In genomic region chr5:71092475-71092874, GRCm38 (mm10) we compare ENCODE assay signal across 8 mouse cellular contexts. TPM values are rescaled to one million over a fixed set of nuclear protein-coding genes. Genes with fewer than 3 reads are reported as not detected.
DNase-seq lines count a peak whose midpoint lies in the region; ATAC-seq and TF ChIP-seq lines count a peak whose summit lies in the region.
"Had no signal": no experiment of that assay in that cellular context is flagged by ENCODE, and none has a peak within 500 bp of the region (broad histone marks: within the 10 kb centered on the region; RNA-seq: fewer than 3 reads in every experiment).

No protein-coding gene starts in this region.

- no peak for TF ChIP-seq POLR2A in lung, adult 2 months (IDR thresholded peaks at IDR 0.05; ENCODE audit: borderline replicate concordance, extremely low read depth, low read depth, low read length)

- ATAC-seq in lung, embryonic 14.5 days (ENCODE audit: insufficient read depth): no peak
- no peak for ATAC-seq in hindbrain, embryonic 14.5 days (ENCODE audit: low FRiP score)
- ATAC-seq in midbrain, embryonic 11.5 days (ENCODE audit: low FRiP score): no peak

- H3K27me3 ChIP-seq in lung, embryonic 14.5 days (ENCODE audit: insufficient read depth, low read length): peaks cover 19% of the 10 kb centered on the region; the same call in 1 of the 2 replicates
- no peaks in the 10 kb centered on the region for H3K27me3 ChIP-seq in hindbrain, embryonic 14.5 days (ENCODE audit: control insufficient read depth, insufficient read depth, low read length)
- H3K27me3 ChIP-seq in midbrain, embryonic 11.5 days (ENCODE audit: control insufficient read depth, insufficient read depth, low read length): peaks cover 2% of the 10 kb centered on the region; the same call in 1 of the 2 replicates

- H3K4me2 ChIP-seq in lung, embryonic 14.5 days: no peak overlapping the region
- peak overlapping the region; percentile 36 for H3K4me2 ChIP-seq in hindbrain, embryonic 14.5 days (replicated peaks)
- H3K4me2 ChIP-seq in midbrain, embryonic 11.5 days: no peak overlapping the region

- peak; percentile 29 for TF ChIP-seq CTCF in lung, embryonic 14.5 days (IDR thresholded peaks at IDR 0.05; ENCODE audit: low read depth)
- no peak for TF ChIP-seq CTCF in lung, adult 2 months (IDR thresholded peaks at IDR 0.05; ENCODE audit: insufficient read depth, low read length)

- no peak overlapping the region for H3K4me3 ChIP-seq in lung, embryonic 14.5 days (ENCODE audit: low read depth, low read length)
- H3K4me3 ChIP-seq in hindbrain, embryonic 14.5 days (replicated peaks; ENCODE audit: low read length): no peak overlapping the region
- H3K4me3 ChIP-seq in midbrain, embryonic 11.5 days (ENCODE audit: low read depth, low read length): no peak overlapping the region
- H3K4me3 ChIP-seq in lung, adult 2 months (replicated peaks; ENCODE audit: extremely low read depth, low read depth, low read length): no peak overlapping the region

- no peaks in the 10 kb centered on the region for H3K36me3 ChIP-seq in lung, embryonic 14.5 days (ENCODE audit: insufficient read depth)
- no peaks in the 10 kb centered on the region for H3K36me3 ChIP-seq in hindbrain, embryonic 14.5 days (replicated peaks; ENCODE audit: control insufficient read depth, insufficient read depth)
- no peaks in the 10 kb centered on the region for H3K36me3 ChIP-seq in midbrain, embryonic 11.5 days (ENCODE audit: control insufficient read depth, insufficient read depth, low read length)

- H3K4me1 ChIP-seq in lung, embryonic 14.5 days (ENCODE audit: insufficient read depth): no peaks in the 10 kb centered on the region
- peaks cover 11% of the 10 kb centered on the region; the same call in 1 of the 2 replicates for H3K4me1 ChIP-seq in hindbrain, embryonic 14.5 days (replicated peaks; ENCODE audit: control insufficient read depth, insufficient read depth, low read length)
- H3K4me1 ChIP-seq in midbrain, embryonic 11.5 days (ENCODE audit: control insufficient read depth, insufficient read depth, low read length): peaks cover 1% of the 10 kb centered on the region; the same call in 1 of the 2 replicates
- no peaks in the 10 kb centered on the region for H3K4me1 ChIP-seq in lung, adult 2 months (ENCODE audit: control insufficient read depth, insufficient read depth, low read length)

- DNase-seq in lung, embryonic 14.5 days: peak; percentile 64
- DNase-seq in lung, postnatal 36 days: no peak
- peak; percentile 81 for DNase-seq in hindbrain, embryonic 14.5 days (ENCODE audit: low spot score)
- DNase-seq in midbrain, embryonic 11.5 days (ENCODE audit: low spot score, missing footprints): peak; percentile 86
- DNase-seq in urinary bladder, postnatal 36 days (ENCODE audit: low spot score in 2 of 2): no peak
- DNase-seq in thymus, adult 18-20 months: no peak
- DNase-seq in lung, adult 2 months: no peak

- no peak overlapping the region for H3K27ac ChIP-seq in lung, embryonic 14.5 days (ENCODE audit: low read depth)
- H3K27ac ChIP-seq in hindbrain, embryonic 14.5 days: no peak overlapping the region
- H3K27ac ChIP-seq in midbrain, embryonic 11.5 days (ENCODE audit: low read depth, low read length): no peak overlapping the region
- H3K27ac ChIP-seq: liver, embryonic 14.5 days had no signal

- H3K9ac ChIP-seq in lung, embryonic 14.5 days: no peak overlapping the region
- no peak overlapping the region for H3K9ac ChIP-seq in hindbrain, embryonic 14.5 days
- no peak overlapping the region for H3K9ac ChIP-seq in midbrain, embryonic 11.5 days (ENCODE audit: low read length)
- H3K9ac ChIP-seq: liver, embryonic 14.5 days had no signal

- no peaks in the 10 kb centered on the region for H3K9me3 ChIP-seq in lung, embryonic 14.5 days (ENCODE audit: low read depth, low read length)
- no peaks in the 10 kb centered on the region for H3K9me3 ChIP-seq in hindbrain, embryonic 14.5 days (ENCODE audit: control insufficient read depth, low read length)
- no peaks in the 10 kb centered on the region for H3K9me3 ChIP-seq in midbrain, embryonic 11.5 days (ENCODE audit: control insufficient read depth, low read length)

RNA-seq across cellular contexts. Expression of gene Gabra2, which starts 3.2 kb away (rescaled TPM):
- 0.12 and 0.23 TPM in 2 replicates for polyA plus RNA-seq in lung, embryonic 14.5 days (2014; fragmentation: Nextera tagmentation; extraction: Ambion mirVana)
- polyA plus RNA-seq in hindbrain, embryonic 14.5 days (2014; fragmentation: Nextera tagmentation; extraction: Ambion mirVana): 37.1 and 37.4 TPM in 2 replicates
- 5.4 and 5.7 TPM in 2 replicates for polyA plus RNA-seq in midbrain, embryonic 11.5 days (2014; fragmentation: Nextera tagmentation; extraction: Ambion mirVana)
- not detected in 2 replicates for polyA plus RNA-seq in lung, adult 2 months (2012; rRNA removed)

Comparison
In these comparisons a context has a peak if more than half of its experiments do, and no peak if none do; other contexts are left out.
1. DNase-seq: peak in lung, embryonic 14.5 days (single experiment), hindbrain, embryonic 14.5 days (single experiment) and midbrain, embryonic 11.5 days (single experiment); none in lung, postnatal 36 days (single experiment), urinary bladder, postnatal 36 days (0 of 2), thymus, adult 18-20 months (0 of 2) and lung, adult 2 months (single experiment).